Mouse (Mus musculus): ENCODE data around the gene Gm5148. TPM values are rescaled to one million over a fixed set of nuclear protein-coding genes. Genes with fewer than 3 reads are reported as not detected.

Gene Gm5148
- total RNA-seq, 2 experiments from 2014 or later = 0.38 TPM; not detected in 1

DNA sequence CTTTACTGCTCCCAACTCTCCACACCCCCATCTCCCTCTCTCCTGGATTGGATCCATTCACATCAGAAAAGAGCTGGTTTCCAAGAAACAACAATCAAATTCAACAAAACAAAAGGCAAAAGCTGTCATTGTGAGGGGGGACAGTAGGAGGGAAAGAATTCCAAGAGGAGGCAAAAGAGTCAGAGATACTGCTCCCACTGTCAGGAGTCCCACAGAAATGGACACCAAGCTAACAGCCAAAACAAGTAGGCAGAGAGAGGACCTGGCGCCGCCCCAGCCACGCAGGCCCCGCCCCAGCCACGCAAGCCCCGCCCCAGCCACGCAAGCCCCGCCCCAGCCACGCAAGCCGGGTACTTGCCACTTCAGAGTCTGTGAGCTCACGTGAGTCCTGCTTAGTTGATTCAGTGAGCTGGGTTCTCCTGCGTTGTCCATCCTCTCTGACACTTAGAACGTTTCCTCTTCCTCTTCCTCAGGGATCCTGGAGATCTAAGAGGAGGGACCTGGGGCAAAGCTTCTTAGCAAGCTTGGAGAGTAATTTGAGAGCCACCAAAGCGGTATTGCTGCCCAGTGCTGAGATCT, 19.5 kb downstream of the Gm5148 start:
- intact Hi-C loops (cut with DNase I) = no loop called here
- DNase-seq = peak in 1 of 2 experiments; percentile 28

DNA sequence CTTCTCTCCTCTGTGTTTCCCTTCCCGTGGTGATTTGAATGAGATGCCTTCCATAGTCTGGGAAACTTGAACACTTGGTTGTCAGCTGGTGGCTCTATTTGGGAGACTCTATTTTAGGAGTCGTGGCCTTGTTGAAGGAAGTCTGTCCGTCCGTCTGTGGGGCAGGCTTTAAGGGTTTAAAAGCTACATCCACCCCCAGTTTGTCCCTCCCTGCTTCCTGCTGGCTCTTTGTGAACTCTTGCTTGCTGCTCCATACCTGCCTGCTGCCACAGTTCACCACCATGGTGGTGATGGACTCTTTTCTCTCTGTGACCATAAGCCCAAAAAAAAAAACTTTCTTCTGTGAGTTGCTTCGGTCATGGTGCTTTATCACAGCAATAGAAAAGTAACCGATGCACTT, 21.2 kb downstream of the Gm5148 start:
- intact Hi-C loops (cut with DNase I) = no loop called here
- no peak for DNase-seq

DNA sequence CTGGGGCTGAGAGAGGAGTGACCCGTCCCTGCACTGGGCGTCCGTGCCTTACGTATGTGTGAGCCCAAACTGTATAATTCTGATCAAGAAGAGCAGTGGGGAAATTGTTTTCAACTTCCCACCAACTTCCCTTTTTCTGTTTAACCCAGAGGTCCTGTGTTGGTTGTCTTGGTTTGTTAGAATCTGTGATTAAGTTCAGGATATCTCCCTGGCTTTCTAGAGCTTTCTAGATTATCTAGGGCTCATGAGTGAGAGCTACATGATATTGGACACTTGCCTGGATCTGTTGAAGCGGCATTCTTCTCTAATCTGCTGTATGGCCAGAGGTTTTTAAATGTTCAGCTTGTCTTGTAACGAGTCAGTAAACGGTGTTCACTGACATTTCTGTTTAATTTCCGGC, 30.7 kb downstream of the Gm5148 start:
- intact Hi-C loops (cut with DNase I) = no loop called here
- DNase-seq = peak in 1 of 2 experiments; percentile 20

DNA sequence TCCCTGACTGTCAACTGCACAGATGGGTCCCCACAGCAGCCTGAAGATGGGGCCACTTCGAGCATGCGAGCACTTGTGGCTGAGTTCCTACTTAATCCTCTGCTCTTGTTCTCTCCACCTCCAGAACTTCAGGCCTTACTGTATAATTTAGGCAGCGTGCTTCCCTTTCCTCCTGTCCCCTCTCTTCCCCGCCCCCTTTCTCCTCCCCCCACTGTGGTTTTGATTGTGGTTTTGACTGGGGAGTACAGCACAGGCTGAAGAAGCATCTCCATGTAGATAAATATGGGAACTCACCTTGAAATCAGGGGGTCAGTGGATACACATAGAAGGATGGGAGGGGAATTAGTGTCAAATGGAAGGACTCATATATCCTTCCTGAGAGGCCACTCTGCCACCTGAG, 31.3 kb downstream of the Gm5148 start:
- intact Hi-C loops (cut with DNase I) = no loop called here
- no peak for DNase-seq

DNA sequence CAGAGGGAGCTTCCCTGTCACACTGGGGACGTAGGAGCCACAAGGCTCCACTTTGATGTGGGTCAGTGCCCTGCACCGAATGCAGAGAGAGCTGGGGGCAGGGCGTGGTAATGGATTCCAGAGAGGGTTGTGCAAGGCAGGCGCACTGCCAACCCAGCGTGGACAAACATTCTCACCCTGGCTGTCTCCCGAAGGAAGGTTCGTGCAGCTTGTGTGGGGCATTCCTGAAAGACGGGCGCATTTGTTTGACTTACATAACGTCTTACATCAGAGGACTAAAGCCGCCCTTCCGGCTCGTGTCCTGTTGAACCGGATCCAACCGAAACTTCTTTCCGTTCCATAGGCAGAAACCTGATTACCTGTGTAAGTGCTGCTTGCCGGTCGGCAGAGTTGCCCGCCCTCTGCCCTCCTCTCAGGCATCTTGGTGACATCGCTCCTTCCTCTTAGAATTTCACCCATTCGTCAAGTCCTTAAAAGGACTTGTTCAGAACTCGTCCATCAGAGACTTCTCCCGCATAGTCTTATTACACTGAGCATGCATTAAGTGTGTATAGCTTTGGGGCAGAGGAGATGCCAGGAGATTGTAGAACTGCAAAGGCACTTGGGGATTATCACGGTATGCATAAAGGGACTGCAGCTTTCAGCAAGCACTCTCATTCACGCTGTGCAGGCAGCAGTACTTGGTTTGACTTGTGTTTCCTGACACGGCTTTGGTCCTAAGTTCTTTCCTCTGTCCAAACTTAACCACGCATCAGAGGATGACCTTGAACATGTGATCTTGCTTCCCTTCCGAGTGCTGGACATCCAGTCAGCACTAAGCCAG, 36.9 kb downstream of the Gm5148 start:
- peak; percentile 62 to 66 for DNase-seq
- intact Hi-C loops (cut with DNase I) = no loop called here

DNA sequence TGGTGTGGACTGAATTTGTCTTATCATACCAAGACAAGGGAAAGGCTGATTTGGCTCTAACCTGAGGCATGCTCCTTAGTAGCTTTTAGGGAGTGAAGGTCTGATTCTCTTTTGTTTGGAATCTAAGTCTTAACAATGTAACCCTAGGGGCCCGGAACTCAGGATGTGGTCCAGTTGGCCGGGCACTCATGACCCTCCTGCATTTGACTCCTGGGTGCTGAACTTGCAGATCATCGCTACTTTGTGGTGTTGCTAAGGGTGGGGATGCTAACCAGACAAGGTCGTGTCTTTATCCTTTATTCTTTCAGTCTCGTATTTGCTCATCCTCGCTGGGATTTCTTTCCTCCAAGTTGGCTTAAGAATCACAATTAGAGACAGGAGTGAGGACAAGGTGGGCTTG, 37.5 kb downstream of the Gm5148 start:
- no peak for DNase-seq
- intact Hi-C loops (cut with DNase I) = no loop called here

DNA sequence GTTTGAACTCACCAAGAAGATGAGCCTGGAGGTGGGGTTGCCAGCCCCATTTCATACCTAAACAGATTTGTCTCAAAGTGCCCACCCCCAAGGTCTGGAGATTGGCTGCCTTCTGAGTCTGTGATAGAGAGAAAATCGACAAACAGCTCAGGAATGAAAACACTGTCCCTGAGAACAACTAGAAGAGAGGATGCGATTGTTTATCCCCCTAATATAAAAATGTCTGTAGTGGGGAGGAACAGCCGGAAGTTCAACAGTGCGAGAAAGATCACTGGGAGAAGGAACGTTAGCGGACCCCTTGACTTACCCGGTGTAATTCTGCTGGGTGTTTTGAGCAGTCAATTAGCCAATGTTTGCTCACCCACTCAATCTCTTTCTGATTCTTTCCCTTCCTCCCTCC, 38.1 kb downstream of the Gm5148 start:
- no peak for DNase-seq

DNA sequence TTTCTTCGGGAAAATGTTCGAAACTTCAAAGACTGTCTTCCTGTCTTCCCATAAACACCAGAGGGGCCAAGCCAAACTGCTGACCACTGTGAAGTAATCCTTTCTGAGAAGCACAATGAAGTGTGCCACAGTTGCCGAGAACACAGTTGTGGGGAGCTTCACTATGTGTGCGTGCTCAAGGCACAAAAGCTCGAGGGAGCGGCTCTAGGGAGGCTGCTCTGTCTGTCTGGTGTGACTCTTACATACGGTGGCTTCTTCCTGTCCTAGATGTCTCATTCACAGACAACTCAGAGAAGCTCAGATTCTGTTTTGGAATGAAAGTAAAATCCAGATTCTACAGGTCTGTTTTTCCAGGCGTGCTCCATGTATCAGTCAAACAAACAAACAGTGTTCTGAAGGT, 48.0 kb downstream of the Gm5148 start:
- no peak for DNase-seq
- intact Hi-C loops (cut with DNase I) = no loop called here

More for the DNA sequence above, 38.1 kb downstream of the Gm5148 start:
- intact Hi-C loops (cut with DNase I) = no loop called here

DNA sequence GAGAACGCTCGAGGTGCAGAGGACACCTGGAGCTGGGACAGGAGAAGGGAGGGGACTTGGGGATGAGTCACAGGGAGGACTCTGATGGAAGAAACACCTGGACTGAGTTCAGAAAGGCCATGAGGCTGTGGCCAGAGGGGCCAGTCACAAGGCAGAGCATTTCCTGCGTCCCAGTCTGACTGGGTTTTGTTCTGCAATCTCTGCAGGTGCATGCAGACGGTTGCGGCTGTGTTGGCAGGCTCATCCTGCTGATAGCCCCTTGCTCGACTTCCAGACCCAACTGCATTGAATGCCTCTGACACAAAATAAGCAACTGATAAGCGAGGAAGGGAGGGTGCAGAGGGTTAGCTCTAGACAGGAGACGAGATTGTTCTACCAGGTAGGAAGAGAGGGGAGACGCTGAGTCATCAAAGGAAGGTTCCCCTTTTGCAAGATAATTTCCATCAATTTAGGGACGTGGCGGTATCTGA, 49.2 kb downstream of the Gm5148 start:
- DNase-seq = no peak
- intact Hi-C loops (cut with DNase I) = no loop called here

DNA sequence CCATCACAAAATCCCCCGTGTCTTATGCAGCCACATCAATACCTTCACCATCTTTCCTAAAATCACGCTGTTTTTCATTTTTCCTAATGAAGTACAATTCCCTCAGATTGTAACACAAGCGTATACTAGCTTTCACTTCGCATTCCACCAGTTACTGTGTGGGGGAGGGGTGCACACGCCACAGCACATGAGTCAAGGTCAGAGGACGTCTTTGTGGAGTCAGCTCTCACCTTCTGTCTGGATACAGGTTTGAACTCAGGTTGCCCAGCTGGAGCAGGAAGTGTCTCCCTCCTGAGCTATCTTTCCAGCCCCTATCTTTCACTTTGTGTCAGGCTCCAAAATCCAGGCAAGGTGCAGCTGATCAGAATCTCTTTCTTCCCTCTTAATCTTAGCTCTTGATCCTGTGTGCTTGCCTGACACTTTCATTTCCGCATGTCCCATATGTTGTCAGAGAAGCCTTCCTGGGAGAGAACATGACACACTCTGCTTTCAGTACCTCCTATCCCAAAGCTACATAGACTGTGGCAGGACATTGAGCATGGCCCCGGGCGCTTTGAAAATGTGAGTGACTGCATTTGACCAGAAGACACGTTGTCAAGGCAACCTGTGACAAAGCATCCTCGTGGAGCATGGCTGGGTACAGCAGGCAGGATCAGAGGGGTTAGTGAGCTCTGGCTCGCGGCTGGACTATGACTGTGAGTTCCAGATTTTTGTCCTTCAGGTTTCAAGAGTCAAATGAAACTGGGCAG, 50.6 kb downstream of the Gm5148 start:
- intact Hi-C loops (cut with DNase I) = no loop called here
- no peak for DNase-seq

DNA sequence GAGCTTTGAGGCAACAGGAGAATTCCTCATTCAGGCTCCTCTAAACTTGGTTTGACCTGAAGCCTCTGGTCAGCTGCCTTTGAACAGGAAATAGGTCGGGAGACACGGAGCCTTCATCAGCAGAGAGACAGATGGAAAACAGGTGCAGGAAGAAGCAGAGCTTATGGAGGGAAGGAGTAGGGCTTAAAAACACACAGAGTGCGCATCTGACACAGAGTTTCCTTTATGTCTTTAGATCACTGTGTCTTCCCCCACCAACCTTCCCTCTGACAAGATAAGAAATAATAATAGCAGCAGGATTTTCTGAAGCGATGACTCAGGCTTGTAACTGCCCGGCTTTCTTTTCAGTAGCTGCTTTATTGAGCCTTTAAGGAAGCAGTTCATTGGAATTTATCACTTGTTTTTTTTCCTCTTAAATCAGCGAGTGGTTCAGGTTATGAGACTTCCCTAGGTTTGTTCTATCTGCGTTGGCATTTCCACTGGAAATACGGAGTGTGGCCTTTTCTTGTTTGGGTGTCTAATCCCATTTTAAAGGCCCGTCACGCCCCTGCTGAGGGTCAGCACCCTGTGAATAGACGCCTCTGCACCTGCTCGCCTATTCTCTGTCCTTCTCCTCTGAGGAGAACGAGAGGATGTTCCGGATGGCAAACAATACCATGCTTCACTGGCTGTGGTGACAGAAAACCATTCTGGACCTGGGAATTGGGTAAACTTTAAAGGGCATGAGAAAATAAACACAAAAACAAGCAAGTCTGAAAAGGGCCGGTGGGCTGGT, 51.8 kb downstream of the Gm5148 start:
- no peak for DNase-seq
- intact Hi-C loops (cut with DNase I) = no loop called here

DNA sequence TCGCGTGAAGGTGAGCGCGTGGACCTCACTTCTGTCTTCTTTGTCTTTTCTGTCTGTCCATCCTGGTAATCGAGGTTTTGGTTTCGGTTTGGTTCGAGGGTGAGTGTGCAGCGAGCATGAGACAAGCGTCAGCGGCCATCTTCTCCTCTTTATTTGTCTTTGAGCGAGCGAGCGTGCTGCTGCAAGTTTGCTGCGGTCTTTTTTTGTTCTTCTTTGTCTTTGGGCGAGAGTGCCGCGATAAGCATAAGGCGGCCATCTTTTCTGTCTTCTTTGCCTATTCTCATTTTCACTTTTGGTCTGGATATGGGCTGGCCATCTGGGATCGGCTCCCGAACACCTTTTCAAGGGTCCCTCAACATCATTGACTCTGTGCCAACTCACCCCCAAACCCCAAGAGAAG, 55.2 kb downstream of the Gm5148 start:
- intact Hi-C loops (cut with DNase I) = no loop called here
- no peak for DNase-seq

DNA sequence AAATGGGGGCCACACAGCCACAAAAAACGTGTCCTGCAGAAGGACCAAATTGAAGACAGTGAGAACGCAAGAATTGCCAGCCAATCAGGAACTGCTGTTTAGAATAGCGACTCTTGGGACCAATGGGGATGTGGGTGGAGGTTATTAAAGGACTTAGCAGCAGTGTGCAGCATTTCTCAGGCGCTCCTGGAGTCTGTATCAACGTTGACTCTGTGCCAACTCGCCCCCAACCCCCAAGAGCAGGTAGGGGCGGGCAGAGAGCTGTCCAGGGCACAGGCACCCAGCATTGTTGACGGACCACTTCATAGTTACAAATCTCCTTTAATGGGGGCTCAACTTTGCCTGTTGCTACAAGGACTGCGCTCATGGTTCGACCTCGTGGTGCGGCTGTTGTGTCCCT, 55.6 kb downstream of the Gm5148 start:
- no peak for DNase-seq
- intact Hi-C loops (cut with DNase I) = no loop called here

DNA sequence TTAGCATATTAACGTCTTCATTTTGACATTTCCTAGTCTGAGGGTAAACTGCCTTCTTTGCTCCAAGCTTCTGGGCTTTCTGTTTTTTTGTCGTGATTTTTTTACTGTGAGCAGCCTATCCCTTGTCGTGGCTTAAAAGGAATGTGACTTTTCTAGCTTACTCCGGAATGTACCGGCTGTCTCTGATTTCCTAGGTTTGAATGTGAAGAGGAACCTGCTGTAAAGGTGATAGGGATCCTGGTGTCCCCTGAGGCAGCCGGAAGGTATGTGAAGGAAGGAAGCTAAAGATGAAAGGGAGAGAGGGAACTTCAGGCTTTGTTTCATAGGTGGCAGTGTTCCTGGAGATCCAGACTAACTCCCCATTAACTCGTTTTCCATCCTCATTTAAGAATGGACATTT, 56.6 kb downstream of the Gm5148 start:
- intact Hi-C loops (cut with DNase I) = no loop called here
- no peak for DNase-seq

DNA sequence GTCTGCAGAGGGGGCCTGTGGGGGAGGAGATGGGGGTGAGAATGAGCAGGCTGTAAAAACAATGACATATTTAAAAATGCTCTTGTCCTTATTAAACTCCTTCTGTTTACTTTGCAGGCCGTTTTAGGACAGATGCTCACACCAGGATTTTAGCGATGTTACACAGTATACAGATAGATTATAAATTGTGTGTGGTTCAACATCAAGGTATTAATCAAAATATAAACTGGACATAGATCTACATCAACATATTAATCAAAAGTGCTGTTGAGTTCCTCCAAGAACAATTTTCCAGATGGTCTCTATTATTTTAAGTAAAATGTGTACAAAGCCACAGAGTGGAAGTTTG, 57.2 kb downstream of the Gm5148 start:
- intact Hi-C loops (cut with DNase I) = no loop called here
- DNase-seq = no peak

DNA sequence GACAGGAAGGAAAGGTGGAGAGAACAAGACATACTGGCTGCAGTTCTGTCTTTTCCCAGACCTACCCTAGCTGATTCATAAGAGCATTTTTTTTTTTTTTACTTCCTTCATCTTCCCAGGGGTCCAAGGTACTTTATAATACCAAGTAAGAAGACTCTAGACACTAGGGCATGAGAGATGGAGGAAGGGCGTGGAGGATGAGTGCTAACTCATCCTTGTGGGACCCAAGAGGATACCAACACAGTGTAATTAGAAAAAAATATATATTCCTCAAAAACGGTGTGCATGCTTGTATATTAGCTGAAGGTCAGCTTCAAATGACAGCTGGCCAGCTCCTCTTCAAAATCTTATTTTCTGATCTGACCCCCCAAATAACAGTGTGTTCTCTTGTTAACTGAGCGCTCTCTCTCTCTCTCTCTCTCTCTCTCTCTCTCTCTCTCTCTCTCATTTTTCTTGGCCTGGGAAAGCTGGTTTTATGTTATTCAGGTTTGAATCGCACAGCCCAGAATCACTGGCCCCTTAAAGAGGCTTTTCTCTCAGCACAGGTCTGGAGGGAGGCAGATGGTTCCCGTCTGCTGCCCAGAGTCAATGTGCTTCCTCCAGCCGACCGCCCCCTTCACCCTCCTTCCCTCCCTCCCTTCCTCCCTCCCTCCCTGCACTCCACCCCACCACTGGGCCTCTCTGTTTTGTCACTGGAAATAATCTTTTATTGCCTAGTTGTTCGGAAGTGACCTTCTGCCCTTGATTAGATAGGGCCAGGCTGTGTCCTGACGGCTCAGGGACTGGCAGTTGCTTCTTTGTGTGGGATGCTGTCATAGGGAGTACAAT, 57.8 kb downstream of the Gm5148 start:
- DNase-seq = peak; percentile 58 to 61

More for the DNA sequence above, 57.8 kb downstream of the Gm5148 start:
- intact Hi-C loops (cut with DNase I) = no loop called here

All from heart, postnatal 10 days (tissue).